Mouse (Mus musculus) thymus, adult 2 months (tissue): Measurements from ENCODE around the gene Mamstr.

Experiments used
- CTCF ChIP-seq: fragments of 200-500 bp; IDR thresholded peaks from 2 replicates; pipeline ENCODE4 v1.5.1; 2012; ENCODE audit warnings: mild to moderate bottlenecking, control low read depth, low read length, moderate library complexity, borderline replicate concordance; ENCODE audit not compliant: control insufficient read depth, poor library complexity, insufficient read depth; ENCODE audit errors: extremely low read depth
- POLR2A ChIP-seq: fragments of 200-500 bp; IDR thresholded peaks from 2 replicates; pipeline ENCODE4 v1.6.1; 2012; ENCODE audit warnings: mild to moderate bottlenecking, low read length, control low read depth, moderate library complexity; ENCODE audit not compliant: control insufficient read depth, poor library complexity, insufficient read depth; ENCODE audit errors: extremely low read depth

- TF ChIP-seq CTCF, result no peak
- no peak for TF ChIP-seq POLR2A
Observed at GRCm38 (mm10) chr7:45667761-45668160, 28.0 kb downstream of the Mamstr start.
